Mouse (Mus musculus) heart, adult 9 months (tissue): ENCODE measurements around the gene Vps25.
A peak's percentile ranks its signal among the peaks of the same experiment; 100 is the strongest.

Source experiments
- DNase-seq, 2 experiments: peaks; one replicate each; pipeline ENCODE4 v3.0.0; 2022; ENCODE audit warnings: low spot score in 2 of 2

The Vps25 gene

GRCm38 (mm10) chr11:101245071-101245470, 8.4 kb upstream of the Vps25 start:
- DNase-seq = peak; percentile 79 to 81

GRCm38 (mm10) chr11:101245855-101246701, 7.4 kb upstream of the Vps25 start, which contains the start of gene Ramp2:
Gene Ramp2, plus strand, starts transcription at chr11:101246028.
- peak; percentile 72 to 80 for DNase-seq

- DNase-seq = peak in 1 of 2 experiments; percentile 57
These were observed 6.8 kb upstream of the Vps25 start for GRCm38 (mm10) chr11:101246702-101247012.

- no peak for DNase-seq
These were observed 5.9 kb upstream of the Vps25 start for GRCm38 (mm10) chr11:101247521-101248030.

GRCm38 (mm10) chr11:101248258-101248994, 5.1 kb upstream of the Vps25 start:
- DNase-seq = peak; percentile 78 to 84

- DNase-seq = no peak
These were observed 2.5 kb upstream of the Vps25 start for GRCm38 (mm10) chr11:101251031-101251430.

- DNase-seq = peak in 1 of 2 experiments; percentile 34
These were observed 566 bp upstream of the Vps25 start for GRCm38 (mm10) chr11:101252941-101253340.

- peak; percentile 70 to 73 for DNase-seq
These were observed 2.6 kb downstream of the Vps25 start for GRCm38 (mm10) chr11:101255826-101256775.

GRCm38 (mm10) chr11:101259261-101259712, 5.8 kb downstream of the Vps25 start:
- peak; percentile 39 to 40 for DNase-seq

GRCm38 (mm10) chr11:101259948-101260825, 6.7 kb downstream of the Vps25 start, which contains the start of gene Wnk4:
Gene Wnk4, plus strand, starts transcription at chr11:101260567.
- DNase-seq = peak; percentile 57 to 61

GRCm38 (mm10) chr11:101260826-101261380, 7.4 kb downstream of the Vps25 start:
- DNase-seq = peak in 1 of 2 experiments; percentile 26

- DNase-seq = no peak
These were observed 8.9 kb downstream of the Vps25 start for GRCm38 (mm10) chr11:101262272-101262967.

- no peak for DNase-seq
These were observed 9.9 kb downstream of the Vps25 start for GRCm38 (mm10) chr11:101263138-101263988.

- DNase-seq = no peak
These were observed 10.4 kb downstream of the Vps25 start for GRCm38 (mm10) chr11:101263989-101264280.

- no peak for DNase-seq
These were observed 11.5 kb downstream of the Vps25 start for GRCm38 (mm10) chr11:101264954-101265471.

- no peak for DNase-seq
These were observed 12.4 kb downstream of the Vps25 start for GRCm38 (mm10) chr11:101265906-101266305.

GRCm38 (mm10) chr11:101269577-101270116, 16.1 kb downstream of the Vps25 start:
- no peak for DNase-seq

GRCm38 (mm10) chr11:101272446-101272845, 18.9 kb downstream of the Vps25 start:
- no peak for DNase-seq
